Mouse (Mus musculus): ENCODE data around the gene Gm9736.
A peak's percentile ranks its signal among the peaks of the same experiment; 100 is the strongest.
"Not testable (repeated sequence)": the region's sequence is repeated elsewhere in the genome, so short reads cannot be mapped to it uniquely, and the experiment has no call there.

The Gm9736 gene

GRCm38 (mm10) chr10:77752312-77752711, 1.2 kb upstream of the Gm9736 start:
- DNase-seq (ENCODE audit: low read depth, low spot score): peak; percentile 15
- not testable (repeated sequence) for H3K36me3 ChIP-seq (ENCODE audit: control insufficient read depth, insufficient read depth, low read length, poor library complexity, severe bottlenecking); H3K27me3 ChIP-seq (ENCODE audit: control insufficient read depth, insufficient read depth, low read length, poor library complexity, severe bottlenecking)

- not testable (repeated sequence) for DNase-seq (ENCODE audit: low read depth, low spot score); H3K27me3 ChIP-seq (ENCODE audit: control insufficient read depth, insufficient read depth, low read length, poor library complexity, severe bottlenecking); H3K36me3 ChIP-seq (ENCODE audit: control insufficient read depth, insufficient read depth, low read length, poor library complexity, severe bottlenecking)
Observed at GRCm38 (mm10) chr10:77750686-77751085, 468 bp downstream of the Gm9736 start.

DNA sequence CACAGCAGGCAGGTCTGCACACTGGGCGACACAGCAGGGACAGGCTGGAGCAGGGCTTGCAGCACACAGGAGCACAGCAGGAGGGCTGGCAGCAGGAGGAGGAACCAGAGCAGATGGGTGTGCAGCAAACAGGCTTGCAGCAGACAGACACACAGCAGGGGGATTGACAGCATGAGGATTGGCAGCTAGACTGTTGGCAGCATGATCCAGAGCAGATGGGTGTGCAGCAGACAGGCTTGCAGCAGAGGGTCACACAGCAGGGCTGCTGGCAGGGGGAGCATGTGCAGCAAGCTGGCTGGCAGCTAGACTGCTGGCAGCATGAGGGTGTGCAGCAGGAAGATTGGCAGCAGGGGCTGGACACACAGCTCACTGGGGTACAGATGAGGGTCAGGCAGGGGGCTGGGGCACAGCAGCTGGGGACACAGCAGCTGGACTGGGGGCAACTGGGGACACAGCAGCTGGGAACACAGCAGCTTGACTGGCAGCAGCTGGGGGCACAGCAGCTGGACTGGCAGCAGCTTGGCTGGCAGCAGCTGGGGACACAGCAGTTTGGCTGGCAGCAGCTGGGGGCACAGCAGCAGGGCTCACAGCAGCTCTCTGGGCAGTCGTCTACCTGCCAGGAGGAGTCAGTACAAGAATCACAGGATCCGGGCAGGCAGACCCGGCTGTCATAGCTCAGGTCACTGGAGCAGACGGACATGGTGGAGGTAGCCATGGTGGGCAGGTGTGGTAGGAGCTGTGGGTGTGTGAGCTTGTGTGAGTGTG, 9.0 kb downstream of the Gm9736 start, which contains the start of gene Gm18596:
Gene Gm18596 (minus strand): TSS at position 715 of the 765 bp plus-strand sequence.
- not testable (repeated sequence) for H3K27me3 ChIP-seq (ENCODE audit: control insufficient read depth, insufficient read depth, low read length, poor library complexity, severe bottlenecking); DNase-seq (ENCODE audit: low read depth, low spot score)

GRCm38 (mm10) chr10:77738929-77739328, 12.2 kb downstream of the Gm9736 start:
- Histone ChIP-seq H3K36me3 (ENCODE audit: control insufficient read depth, insufficient read depth, low read length, poor library complexity, severe bottlenecking) (no peaks in the 10 kb centered on the region), H3K27me3 (ENCODE audit: control insufficient read depth, insufficient read depth, low read length, poor library complexity, severe bottlenecking) (no peaks in the 10 kb centered on the region)
- DNase-seq (ENCODE audit: low read depth, low spot score): no peak

More for the DNA sequence above, 9.0 kb downstream of the Gm9736 start, which contains the start of gene Gm18596:
- H3K36me3 ChIP-seq (ENCODE audit: control insufficient read depth, insufficient read depth, low read length, poor library complexity, severe bottlenecking): not testable (repeated sequence)

DNA sequence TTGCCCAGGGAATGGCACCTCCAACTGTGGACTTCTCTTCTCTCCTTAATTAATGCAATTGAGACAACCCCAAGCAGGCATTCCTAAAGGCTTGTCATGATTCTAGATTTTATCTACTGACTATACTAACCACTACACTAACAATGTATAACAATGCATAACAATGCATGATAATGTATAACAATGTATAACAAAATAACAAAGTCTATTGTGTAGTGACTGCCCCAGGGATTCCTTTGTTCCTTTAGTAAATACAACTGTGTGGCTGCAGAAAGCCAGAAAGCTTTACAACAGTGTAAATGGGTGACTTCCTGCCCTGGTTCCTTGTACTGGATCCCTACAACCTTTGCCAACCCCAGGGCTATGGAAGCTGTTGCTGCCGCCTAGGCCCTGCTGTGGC, 15.2 kb downstream of the Gm9736 start:
- H3K27me3 ChIP-seq (ENCODE audit: control insufficient read depth, insufficient read depth, low read length, poor library complexity, severe bottlenecking): no peaks in the 10 kb centered on the region

GRCm38 (mm10) chr10:77729241-77729640, 21.9 kb downstream of the Gm9736 start:
- Histone ChIP-seq H3K36me3 (ENCODE audit: control insufficient read depth, insufficient read depth, low read length, poor library complexity, severe bottlenecking) (no peaks in the 10 kb centered on the region), H3K27me3 (ENCODE audit: control insufficient read depth, insufficient read depth, low read length, poor library complexity, severe bottlenecking) (no peaks in the 10 kb centered on the region)
- peak; percentile 26 for DNase-seq (ENCODE audit: low read depth, low spot score)

More for the DNA sequence above, 15.2 kb downstream of the Gm9736 start:
- H3K36me3 ChIP-seq (ENCODE audit: control insufficient read depth, insufficient read depth, low read length, poor library complexity, severe bottlenecking): no peaks in the 10 kb centered on the region
- DNase-seq (ENCODE audit: low read depth, low spot score): no peak

DNA sequence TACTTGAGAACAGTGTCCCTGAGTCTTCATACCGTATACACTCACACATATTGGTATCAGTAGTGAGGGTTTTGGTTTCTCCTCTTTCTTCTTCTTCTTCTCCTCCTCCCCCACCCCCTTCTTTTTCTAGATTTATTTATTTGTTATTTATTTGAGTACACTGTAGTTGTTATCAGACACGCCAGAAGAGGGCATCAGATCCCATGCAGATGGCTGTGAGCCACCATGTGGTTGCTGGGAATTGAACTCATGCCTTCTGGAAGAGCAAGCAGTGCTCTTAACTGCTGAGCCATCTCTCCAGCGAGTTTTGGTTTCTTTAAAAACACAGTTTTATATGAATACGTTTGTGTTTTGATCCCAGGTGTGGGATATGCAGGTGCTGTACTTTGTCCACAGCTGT, 22.9 kb downstream of the Gm9736 start:
- no peaks in the 10 kb centered on the region for H3K36me3 ChIP-seq (ENCODE audit: control insufficient read depth, insufficient read depth, low read length, poor library complexity, severe bottlenecking)
- no peak for DNase-seq (ENCODE audit: low read depth, low spot score)
- H3K27me3 ChIP-seq (ENCODE audit: control insufficient read depth, insufficient read depth, low read length, poor library complexity, severe bottlenecking): no peaks in the 10 kb centered on the region

DNA sequence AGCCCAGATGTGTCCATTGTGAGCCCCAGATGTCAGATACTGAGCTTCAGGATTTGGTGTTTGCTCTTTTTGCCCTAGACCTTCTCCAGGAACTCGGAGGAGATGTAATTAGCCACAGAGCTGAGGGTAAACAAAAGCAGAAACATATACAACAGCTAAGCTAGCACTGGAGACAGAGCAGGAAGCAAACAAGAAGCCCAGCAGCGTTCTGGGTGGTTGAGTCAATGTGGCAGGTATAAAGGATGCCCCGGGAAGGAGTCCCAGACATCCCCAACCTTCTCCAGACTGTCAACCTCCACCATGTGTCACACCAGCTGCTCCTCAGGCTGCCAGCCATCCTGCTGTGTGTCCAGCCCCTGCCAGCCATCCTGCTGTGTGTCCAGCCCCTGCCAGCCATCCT, 25.0 kb downstream of the Gm9736 start, which contains the start of gene Gm10100:
Gene Gm10100 (plus strand): TSS at position 301 of the 400 bp plus-strand sequence.
- Histone ChIP-seq H3K27me3 (ENCODE audit: control insufficient read depth, insufficient read depth, low read length, poor library complexity, severe bottlenecking) (no peaks in the 10 kb centered on the region), H3K36me3 (ENCODE audit: control insufficient read depth, insufficient read depth, low read length, poor library complexity, severe bottlenecking) (no peaks in the 10 kb centered on the region)
- no peak for DNase-seq (ENCODE audit: low read depth, low spot score)

- Histone ChIP-seq H3K27me3 (ENCODE audit: control insufficient read depth, insufficient read depth, low read length, poor library complexity, severe bottlenecking) (no peaks in the 10 kb centered on the region), H3K36me3 (ENCODE audit: control insufficient read depth, insufficient read depth, low read length, poor library complexity, severe bottlenecking) (no peaks in the 10 kb centered on the region)
- no peak for DNase-seq (ENCODE audit: low read depth, low spot score)
Observed at GRCm38 (mm10) chr10:77724855-77725254, 26.3 kb downstream of the Gm9736 start.

DNA sequence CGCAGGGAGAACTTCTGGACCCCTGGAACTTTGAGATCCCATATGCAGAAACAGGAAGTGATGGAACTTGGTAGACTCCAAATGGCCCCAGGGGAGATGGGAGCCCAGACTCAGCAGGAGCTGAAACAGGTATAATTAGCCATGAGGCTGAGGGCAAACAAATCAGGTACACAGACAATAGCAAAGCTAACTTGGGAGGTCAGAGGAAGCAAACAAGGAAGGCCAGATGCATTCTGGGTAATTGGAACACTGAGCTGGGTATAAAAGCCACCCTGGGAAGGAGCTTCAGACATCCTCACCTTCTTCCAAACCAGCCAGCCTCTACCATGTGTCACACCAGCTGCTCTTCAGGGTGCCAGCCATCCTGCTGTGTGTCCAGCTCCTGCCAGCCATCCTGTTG, 30.9 kb downstream of the Gm9736 start, which contains the start of gene Krtap12-1:
Gene Krtap12-1 (plus strand): TSS at position 301 of the 400 bp plus-strand sequence.
- DNase-seq (ENCODE audit: low read depth, low spot score); H3K36me3 ChIP-seq (ENCODE audit: control insufficient read depth, insufficient read depth, low read length, poor library complexity, severe bottlenecking); H3K27me3 ChIP-seq (ENCODE audit: control insufficient read depth, insufficient read depth, low read length, poor library complexity, severe bottlenecking): not testable (repeated sequence)

- no peak for DNase-seq (ENCODE audit: low read depth, low spot score)
- Histone ChIP-seq H3K27me3 (ENCODE audit: control insufficient read depth, insufficient read depth, low read length, poor library complexity, severe bottlenecking) (no peaks in the 10 kb centered on the region), H3K36me3 (ENCODE audit: control insufficient read depth, insufficient read depth, low read length, poor library complexity, severe bottlenecking) (no peaks in the 10 kb centered on the region)
Observed at GRCm38 (mm10) chr10:77715507-77715906, 35.6 kb downstream of the Gm9736 start, which contains the start of gene Gm10142. Gm10142 (plus strand) TSS chr10:77715807.

- DNase-seq (ENCODE audit: low read depth, low spot score): no peak
- no peaks in the 10 kb centered on the region for H3K27me3 ChIP-seq (ENCODE audit: control insufficient read depth, insufficient read depth, low read length, poor library complexity, severe bottlenecking)
- no peaks in the 10 kb centered on the region for H3K36me3 ChIP-seq (ENCODE audit: control insufficient read depth, insufficient read depth, low read length, poor library complexity, severe bottlenecking)
Observed at GRCm38 (mm10) chr10:77713734-77714133, 37.4 kb downstream of the Gm9736 start.

- H3K27me3 ChIP-seq (ENCODE audit: control insufficient read depth, insufficient read depth, low read length, poor library complexity, severe bottlenecking); H3K36me3 ChIP-seq (ENCODE audit: control insufficient read depth, insufficient read depth, low read length, poor library complexity, severe bottlenecking); DNase-seq (ENCODE audit: low read depth, low spot score): not testable (repeated sequence)
Observed at GRCm38 (mm10) chr10:77711157-77711556, 40.0 kb downstream of the Gm9736 start, which contains the start of gene Gm10024. Gm10024 (plus strand) TSS chr10:77711457.

DNA sequence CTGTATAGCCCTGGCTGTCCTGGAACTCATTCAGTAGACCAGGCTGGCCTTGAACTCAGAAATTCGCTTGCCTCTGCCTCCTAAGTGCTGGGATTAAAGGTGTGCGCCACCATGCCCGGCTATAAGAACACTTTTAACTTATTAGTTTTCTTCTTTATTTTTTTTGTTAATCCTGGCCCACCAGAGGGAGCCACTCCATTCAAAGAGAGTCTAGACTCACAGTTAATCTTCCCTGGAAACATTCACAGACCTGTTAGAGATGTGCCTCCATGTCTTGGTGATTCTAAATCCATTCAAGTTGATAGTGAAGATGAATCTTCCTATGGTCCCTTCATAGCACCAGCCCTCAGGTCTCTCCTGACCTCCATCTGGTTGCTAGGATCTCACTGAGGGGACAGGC, 41.3 kb downstream of the Gm9736 start:
- H3K36me3 ChIP-seq (ENCODE audit: control insufficient read depth, insufficient read depth, low read length, poor library complexity, severe bottlenecking): no peaks in the 10 kb centered on the region
- DNase-seq (ENCODE audit: low read depth, low spot score): no peak
- no peaks in the 10 kb centered on the region for H3K27me3 ChIP-seq (ENCODE audit: control insufficient read depth, insufficient read depth, low read length, poor library complexity, severe bottlenecking)

GRCm38 (mm10) chr10:77706326-77706725, 44.8 kb downstream of the Gm9736 start, which contains the start of gene Gm10272:
Gm10272 (plus strand) TSS chr10:77706626.
- no peaks in the 10 kb centered on the region for H3K27me3 ChIP-seq (ENCODE audit: control insufficient read depth, insufficient read depth, low read length, poor library complexity, severe bottlenecking)
- no peak for DNase-seq (ENCODE audit: low read depth, low spot score)
- H3K36me3 ChIP-seq (ENCODE audit: control insufficient read depth, insufficient read depth, low read length, poor library complexity, severe bottlenecking): no peaks in the 10 kb centered on the region

All from splenic B cell, adult 2 months (primary cell).